In the genomic region with DNA sequence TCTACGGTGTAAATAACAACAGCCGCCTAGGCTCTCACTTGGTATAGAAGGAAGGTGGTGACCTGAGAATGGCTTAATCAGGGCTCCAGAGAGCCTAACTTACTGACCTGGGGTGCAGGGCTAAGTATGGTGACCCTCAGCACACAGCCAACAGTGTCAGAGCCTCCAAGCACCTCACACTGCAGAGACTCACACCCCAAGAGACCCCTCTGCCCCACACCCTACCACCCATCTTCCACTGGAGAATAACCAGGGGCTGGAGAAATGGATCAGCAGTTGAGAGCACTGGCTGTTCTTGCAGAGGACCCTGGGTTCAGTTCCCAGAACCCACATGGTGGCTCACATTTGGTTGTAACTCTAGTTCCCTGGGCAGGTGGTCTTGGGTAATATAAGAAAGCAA, we compare ENCODE assay signal across 7 mouse cellular contexts.
"Had no signal": no experiment of that assay in that cellular context is flagged by ENCODE, and none has a peak within 500 bp of the region (broad histone marks: within the 10 kb centered on the region; RNA-seq: fewer than 3 reads in every experiment).

No protein-coding gene starts in this region.

- DNase-seq: kidney, adult 2 months; kidney, postnatal 36 days; left cerebral cortex, postnatal 4 days; liver, postnatal 0 days; lung, embryonic 14.5 days; right cerebral cortex, postnatal 14 days; thymus, postnatal 36 days had no signal
